Mouse (Mus musculus) midbrain, embryonic 13.5 days (tissue): ENCODE measurements around the gene Ckap2l. TPM values are rescaled to one million over a fixed set of nuclear protein-coding genes. Genes with fewer than 3 reads are reported as not detected.

ENCODE experiments used
- ATAC-seq: fragments of 200-750 bp; cut with Nextera tagmentation; 2 replicates; pipeline ENCODE4 v1.8.0; 2017; ENCODE audit warnings: mild to moderate bottlenecking, moderate TSS enrichment, moderate library complexity
- H3K27ac ChIP-seq: fragments of 300-500 bp; sonication (generic); 2 replicates; pipeline ENCODE4 v1.5.1; 2015; ENCODE audit warnings: inconsistent platforms, mild to moderate bottlenecking, moderate library complexity
- H3K27me3 ChIP-seq: fragments of 300-500 bp; sonication (generic); 2 replicates; pipeline ENCODE4 v1.6.1; 2015; ENCODE audit warnings: mild to moderate bottlenecking, inconsistent platforms
- H3K36me3 ChIP-seq: fragments of 300-500 bp; sonication (generic); 2 replicates; pipeline ENCODE4 v1.6.1; 2015; ENCODE audit warnings: mild to moderate bottlenecking, inconsistent platforms
- H3K4me1 ChIP-seq: fragments of 300-500 bp; sonication (generic); replicated peaks from 2 replicates; pipeline ENCODE4 v1.6.1; 2015; ENCODE audit warnings: inconsistent platforms
- H3K4me2 ChIP-seq: fragments of 300-500 bp; sonication (generic); replicated peaks from 2 replicates; pipeline ENCODE4 v1.6.1; 2015; ENCODE audit warnings: moderate library complexity, mild to moderate bottlenecking, inconsistent platforms
- H3K4me3 ChIP-seq: fragments of 300-500 bp; sonication (generic); replicated peaks from 2 replicates; pipeline ENCODE4 v1.5.1; 2015; ENCODE audit warnings: mild to moderate bottlenecking, inconsistent platforms
- H3K9ac ChIP-seq: fragments of 300-500 bp; sonication (generic); replicated peaks from 2 replicates; pipeline ENCODE4 v1.6.1; 2015; ENCODE audit warnings: mild to moderate bottlenecking, inconsistent platforms
- H3K9me3 ChIP-seq: fragments of 300-500 bp; sonication (generic); 2 replicates; pipeline ENCODE4 v1.6.1; 2016; ENCODE audit warnings: mild to moderate bottlenecking, inconsistent platforms
- WGBS: fragments of 180-500 bp; shearing (Covaris S2); methylation state at CpG from one replicate; pipeline ENCODE4 v1.1.7; 2015; 5-methylcytosine and 5-hydroxymethylcytosine counted together
- polyA plus RNA-seq: library from polyadenylated mRNA; unstranded; fragments of >200 nt; fragmentation: Nextera tagmentation; extraction: Ambion mirVana; gene quantifications from 2 replicates; pipeline ENCODE4 v1.2.1, GENCODE M21; 2015

Gene Ckap2l
- polyA plus RNA-seq, 1 experiment from 2014 or later, result 19.3 TPM

GRCm38 (mm10) chr2:129232023-129232422 is 65.0 kb downstream of the Ckap2l start:
- no peaks in the 10 kb centered on the region for H3K36me3 ChIP-seq
- WGBS, result 78% methylated on average over 4 of the region's 4 CpGs
- no peaks in the 10 kb centered on the region for H3K9me3 ChIP-seq
- no peak overlapping the region for H3K4me2 ChIP-seq
- no peak overlapping the region for H3K27ac ChIP-seq
- ATAC-seq, result no peak
- no peak overlapping the region for H3K9ac ChIP-seq
- no peak overlapping the region for H3K4me3 ChIP-seq
- no peaks in the 10 kb centered on the region for H3K27me3 ChIP-seq
- H3K4me1 ChIP-seq, result no peaks in the 10 kb centered on the region

- no peak for ATAC-seq
- H3K9me3 ChIP-seq, result no peaks in the 10 kb centered on the region
- no peak overlapping the region for H3K4me3 ChIP-seq
- no peaks in the 10 kb centered on the region for H3K27me3 ChIP-seq
- H3K9ac ChIP-seq, result no peak overlapping the region
- no peak overlapping the region for H3K27ac ChIP-seq
- H3K4me1 ChIP-seq, result no peaks in the 10 kb centered on the region
- no peaks in the 10 kb centered on the region for H3K36me3 ChIP-seq
- H3K4me2 ChIP-seq, result no peak overlapping the region
- 96% methylated on average over 7 of the region's 7 CpGs for WGBS
These were observed 67.7 kb downstream of the Ckap2l start for GRCm38 (mm10) chr2:129229316-129229715.

DNA sequence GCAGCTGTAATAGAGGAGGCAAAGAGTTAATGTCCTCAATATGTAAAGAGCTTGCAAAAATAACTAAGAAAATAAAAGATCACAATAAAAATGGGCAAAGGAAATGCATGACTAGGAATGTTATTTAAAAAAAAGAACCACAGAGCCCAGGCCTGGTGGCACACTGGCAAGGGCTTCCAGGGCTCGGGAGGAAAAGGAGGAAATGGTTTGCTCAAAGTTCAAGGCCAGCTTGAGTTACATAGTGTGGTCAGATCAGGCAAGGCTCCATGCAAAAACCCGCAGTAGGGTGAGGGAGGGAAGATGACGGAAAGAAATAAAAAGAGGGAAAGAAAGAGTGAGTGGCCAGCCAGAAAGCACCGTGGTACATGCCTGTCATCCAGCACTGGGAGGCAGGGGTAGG is 68.4 kb downstream of the Ckap2l start:
- H3K27ac ChIP-seq, result no peak overlapping the region
- no peaks in the 10 kb centered on the region for H3K27me3 ChIP-seq
- no peak overlapping the region for H3K4me2 ChIP-seq
- H3K9ac ChIP-seq, result no peak overlapping the region
- H3K36me3 ChIP-seq, result no peaks in the 10 kb centered on the region
- WGBS, result 91% methylated on average over 4 of the region's 4 CpGs
- no peaks in the 10 kb centered on the region for H3K9me3 ChIP-seq
- no peak overlapping the region for H3K4me3 ChIP-seq
- no peak for ATAC-seq
- no peaks in the 10 kb centered on the region for H3K4me1 ChIP-seq

DNA sequence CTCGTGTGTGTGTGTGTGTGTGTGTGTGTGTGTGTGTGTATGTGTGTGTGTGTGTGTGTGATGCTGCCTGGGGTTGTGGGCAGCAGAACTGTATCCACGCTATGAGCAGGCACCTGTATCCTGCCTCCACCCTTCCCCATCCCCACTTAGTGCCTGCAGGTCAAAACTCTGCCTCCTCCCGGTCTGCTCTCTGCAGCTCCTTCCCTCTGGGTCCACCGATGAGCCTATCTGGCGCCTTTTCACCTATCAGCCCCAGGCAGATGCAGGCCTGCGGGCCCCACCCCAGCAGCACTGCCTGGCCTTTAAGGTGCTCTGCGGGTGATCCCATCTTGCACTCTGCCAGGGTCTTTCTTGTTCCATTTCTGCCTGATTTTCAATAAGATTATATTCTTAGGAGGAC is 69.3 kb downstream of the Ckap2l start:
- Histone ChIP-seq H3K4me2 (no peak overlapping the region), H3K27me3 (no peaks in the 10 kb centered on the region), H3K4me3 (no peak overlapping the region), H3K27ac (no peak overlapping the region), H3K36me3 (no peaks in the 10 kb centered on the region), H3K4me1 (no peaks in the 10 kb centered on the region), H3K9me3 (no peaks in the 10 kb centered on the region), H3K9ac (no peak overlapping the region)
- ATAC-seq, result no peak
- 81% methylated on average over 6 of the region's 7 CpGs for WGBS

GRCm38 (mm10) chr2:129227011-129227529 is 69.9 kb downstream of the Ckap2l start:
- Histone ChIP-seq H3K27me3 (no peaks in the 10 kb centered on the region), H3K27ac (no peak overlapping the region), H3K36me3 (no peaks in the 10 kb centered on the region), H3K4me3 (no peak overlapping the region), H3K4me1 (no peaks in the 10 kb centered on the region), H3K4me2 (no peak overlapping the region), H3K9me3 (no peaks in the 10 kb centered on the region), H3K9ac (no peak overlapping the region)
- no peak for ATAC-seq
- 81% methylated on average over 7 of the region's 7 CpGs for WGBS

DNA sequence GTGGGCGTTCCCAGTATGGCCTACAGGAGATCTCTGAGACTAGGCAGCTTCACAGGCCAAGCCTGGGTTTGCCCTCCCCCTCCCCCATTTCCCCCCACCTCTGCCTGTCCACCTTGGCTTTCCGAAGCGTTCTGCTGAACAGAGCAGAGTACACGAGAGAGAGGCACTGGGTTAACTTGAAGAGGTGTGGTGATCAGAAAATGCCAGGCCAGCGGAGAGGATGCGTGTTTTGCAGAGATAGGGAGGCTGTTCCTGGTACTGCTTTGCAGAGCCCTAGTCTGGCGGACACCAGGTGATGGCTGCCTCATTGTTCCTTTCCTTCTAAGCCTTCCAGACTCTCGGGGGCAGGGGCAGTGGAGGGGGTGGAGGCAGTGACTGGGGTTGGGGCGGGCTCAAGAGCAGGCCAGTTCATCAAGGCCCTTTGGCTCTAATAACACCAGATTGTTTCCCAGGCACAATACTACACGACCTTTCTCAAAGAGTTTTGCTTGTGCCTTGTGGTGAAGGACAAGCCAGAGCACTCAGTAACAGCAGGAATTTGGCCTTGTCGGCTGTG is 70.6 kb downstream of the Ckap2l start:
- Histone ChIP-seq H3K9ac (no peak overlapping the region), H3K4me1 (no peaks in the 10 kb centered on the region), H3K9me3 (no peaks in the 10 kb centered on the region), H3K4me3 (no peak overlapping the region), H3K27ac (no peak overlapping the region), H3K27me3 (no peaks in the 10 kb centered on the region), H3K36me3 (no peaks in the 10 kb centered on the region), H3K4me2 (no peak overlapping the region)
- no peak for ATAC-seq
- WGBS, result 63% methylated on average over 11 of the region's 11 CpGs

GRCm38 (mm10) chr2:129225251-129225819 is 71.7 kb downstream of the Ckap2l start:
- H3K4me3 ChIP-seq, result no peak overlapping the region
- WGBS, result 76% methylated on average over 17 of the region's 17 CpGs
- no peaks in the 10 kb centered on the region for H3K9me3 ChIP-seq
- H3K9ac ChIP-seq, result no peak overlapping the region
- H3K4me2 ChIP-seq, result no peak overlapping the region
- ATAC-seq, result no peak
- H3K27ac ChIP-seq, result no peak overlapping the region
- no peaks in the 10 kb centered on the region for H3K36me3 ChIP-seq
- H3K4me1 ChIP-seq, result no peaks in the 10 kb centered on the region
- H3K27me3 ChIP-seq, result no peaks in the 10 kb centered on the region

DNA sequence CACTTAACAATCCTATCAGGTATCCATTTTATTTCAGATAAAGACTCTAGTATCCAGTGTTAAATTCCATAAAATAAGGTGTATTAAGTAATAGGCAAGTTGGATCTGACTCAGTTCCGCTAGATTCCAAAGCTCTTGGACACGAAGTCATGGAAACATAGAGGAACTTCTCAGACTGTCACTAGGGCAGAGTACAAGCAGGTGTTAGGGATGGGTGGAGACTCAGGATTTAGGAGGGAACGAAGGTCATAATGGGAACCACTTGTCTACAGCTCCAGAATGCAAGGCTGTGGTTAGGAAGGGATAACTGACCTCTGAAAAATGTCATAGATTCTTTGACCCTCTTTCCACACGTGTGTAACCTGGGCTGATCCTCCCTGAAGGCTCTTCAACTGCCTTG is 72.8 kb downstream of the Ckap2l start:
- no peaks in the 10 kb centered on the region for H3K36me3 ChIP-seq
- H3K9ac ChIP-seq, result no peak overlapping the region
- no peaks in the 10 kb centered on the region for H3K27me3 ChIP-seq
- H3K9me3 ChIP-seq, result no peaks in the 10 kb centered on the region
- 90% methylated on average over 4 of the region's 4 CpGs for WGBS
- H3K4me2 ChIP-seq, result no peak overlapping the region
- ATAC-seq, result no peak
- H3K4me1 ChIP-seq, result no peaks in the 10 kb centered on the region
- H3K27ac ChIP-seq, result no peak overlapping the region
- no peak overlapping the region for H3K4me3 ChIP-seq

- Histone ChIP-seq H3K27ac (no peak overlapping the region), H3K4me1 (no peaks in the 10 kb centered on the region), H3K9ac (no peak overlapping the region), H3K36me3 (no peaks in the 10 kb centered on the region), H3K9me3 (no peaks in the 10 kb centered on the region), H3K27me3 (no peaks in the 10 kb centered on the region), H3K4me2 (no peak overlapping the region), H3K4me3 (no peak overlapping the region)
- ATAC-seq, result no peak
- WGBS, result 79% methylated on average over 9 of the region's 9 CpGs
These were observed 75.8 kb downstream of the Ckap2l start for GRCm38 (mm10) chr2:129221097-129221632.

DNA sequence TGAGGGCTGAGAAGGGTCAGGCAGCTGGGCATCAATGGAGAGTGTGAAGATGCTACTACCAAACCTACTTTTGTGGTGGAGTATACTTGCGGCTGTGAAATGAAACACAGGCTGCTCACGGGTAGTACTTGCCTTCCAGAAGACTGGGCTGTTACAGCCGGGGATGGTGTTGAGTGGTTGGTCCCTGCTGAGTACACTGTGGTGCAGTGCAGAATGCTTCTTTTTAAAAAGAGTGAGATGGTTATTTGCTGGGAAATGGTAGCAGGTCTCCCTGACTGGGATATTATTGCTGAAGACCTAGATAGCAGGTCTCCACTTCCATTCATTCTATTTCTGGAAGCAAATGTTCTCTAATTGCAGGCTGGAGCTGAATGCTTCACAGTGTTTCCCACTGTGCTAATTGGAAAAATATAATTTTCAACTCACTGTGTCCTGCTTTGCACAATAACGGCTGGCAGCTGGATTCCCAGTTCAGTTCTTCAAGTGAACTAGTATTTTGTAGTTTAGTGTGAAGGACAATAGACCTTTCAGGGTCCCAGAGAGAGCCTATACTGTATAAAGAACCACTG is 78.4 kb downstream of the Ckap2l start:
- H3K27me3 ChIP-seq, result no peaks in the 10 kb centered on the region
- WGBS, result 85% methylated on average over 4 of the region's 4 CpGs

More for the DNA sequence above, 78.4 kb downstream of the Ckap2l start:
- Histone ChIP-seq H3K9me3 (no peaks in the 10 kb centered on the region), H3K4me3 (no peak overlapping the region), H3K9ac (no peak overlapping the region), H3K36me3 (no peaks in the 10 kb centered on the region), H3K4me1 (no peaks in the 10 kb centered on the region), H3K4me2 (no peak overlapping the region), H3K27ac (no peak overlapping the region)
- ATAC-seq, result no peak
